Mouse (Mus musculus) lung, postnatal 0 days (tissue): ENCODE measurements around the gene Calu. TPM values are rescaled to one million over a fixed set of nuclear protein-coding genes. Genes with fewer than 3 reads are reported as not detected.

Experiments
- ATAC-seq: fragments of 200-750 bp; cut with Nextera tagmentation; 2 replicates; pipeline ENCODE4 v1.8.0; 2017; ENCODE audit warnings: moderate library complexity
- DNase-seq: peaks from one replicate; pipeline ENCODE4 v3.0.0-alpha.2; 2016; ENCODE audit warnings: low spot score
- H3K27ac ChIP-seq: fragments of 300-500 bp; sonication (generic); 2 replicates; pipeline ENCODE4 v1.5.1; 2014; ENCODE audit warnings: antibody characterized with exemption, mild to moderate bottlenecking, low read length, mixed read lengths
- H3K27me3 ChIP-seq: fragments of 300-500 bp; sonication (generic); replicated peaks from 2 replicates; pipeline ENCODE4 v1.6.1; 2014; ENCODE audit warnings: low read length, mixed read lengths; ENCODE audit not compliant: insufficient read depth
- H3K36me3 ChIP-seq: fragments of 300-500 bp; sonication (generic); 2 replicates; pipeline ENCODE4 v1.6.1; 2014; ENCODE audit warnings: low read length, mixed read lengths; ENCODE audit not compliant: insufficient read depth
- H3K4me1 ChIP-seq: fragments of 300-500 bp; sonication (generic); 2 replicates; pipeline ENCODE4 v1.6.1; 2014; ENCODE audit warnings: antibody characterized with exemption, low read depth, low read length, mixed read lengths; ENCODE audit not compliant: insufficient read depth
- H3K4me2 ChIP-seq: fragments of 300-500 bp; sonication (generic); replicated peaks from 2 replicates; pipeline ENCODE4 v1.6.1; 2014; ENCODE audit warnings: low read depth, mild to moderate bottlenecking, low read length, moderate library complexity, mixed read lengths
- H3K4me3 ChIP-seq: fragments of 300-500 bp; sonication (generic); 2 replicates; pipeline ENCODE4 v1.5.1; 2014; ENCODE audit warnings: low read depth, low read length
- H3K9ac ChIP-seq: fragments of 300-500 bp; sonication (generic); replicated peaks from 2 replicates; pipeline ENCODE4 v1.6.1; 2014; ENCODE audit warnings: low read depth, mild to moderate bottlenecking
- H3K9me3 ChIP-seq: fragments of 300-500 bp; sonication (generic); 2 replicates; pipeline ENCODE4 v1.6.1; 2016; ENCODE audit warnings: low read length, mixed read lengths
- CTCF ChIP-seq: IDR thresholded peaks from 2 replicates; pipeline ENCODE4 v1.5.1; 2016; ENCODE audit warnings: antibody characterized with exemption, mild to moderate bottlenecking
- EP300 ChIP-seq: IDR thresholded peaks from 2 replicates; pipeline ENCODE4 v1.6.1; 2016; ENCODE audit warnings: antibody characterized with exemption, mild to moderate bottlenecking, control low read depth
- WGBS: fragments of 180-500 bp; shearing (Covaris S2); extraction: QIAGEN DNeasy Blood & Tissue Kit; methylation state at CpG from one replicate; pipeline ENCODE4 v1.1.7; 2014; 5-methylcytosine and 5-hydroxymethylcytosine counted together
- polyA plus RNA-seq: library from polyadenylated mRNA; unstranded; fragments of >200 nt; fragmentation: Nextera tagmentation; extraction: Ambion mirVana; gene quantifications from 2 replicates; pipeline ENCODE4 v1.2.1, GENCODE M21; 2015

Gene Calu
- polyA plus RNA-seq, 1 experiment from 2014 or later: 232 TPM

DNA sequence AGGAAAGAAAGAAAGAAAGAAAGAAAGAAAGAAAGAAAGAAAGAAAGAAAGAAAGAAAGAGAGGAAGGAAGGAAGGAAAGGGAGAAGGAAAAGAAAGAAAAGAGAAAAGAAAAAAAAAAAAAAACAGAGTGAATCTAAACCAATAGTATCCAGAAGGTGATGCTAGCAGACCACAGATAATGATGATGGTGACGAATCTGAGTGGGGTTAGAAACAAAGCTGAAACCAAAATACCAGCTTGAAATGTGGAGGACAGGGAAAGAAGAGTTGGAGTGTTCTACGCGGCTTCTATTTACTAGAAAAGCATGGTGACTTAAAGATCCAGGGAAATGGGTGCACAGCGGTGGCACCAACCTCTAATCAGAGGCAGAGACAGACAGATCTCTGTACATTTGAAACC is 43.9 kb downstream of the Calu start:
- Histone ChIP-seq H3K4me1 (peaks cover 4% of the 10 kb centered on the region; the same call in 1 of the 2 replicates), H3K9ac (no peak overlapping the region), H3K4me2 (no peak overlapping the region), H3K4me3 (no peak overlapping the region), H3K9me3 (no peaks in the 10 kb centered on the region), H3K27me3 (peaks cover 16% of the 10 kb centered on the region), H3K36me3 (no peaks in the 10 kb centered on the region), H3K27ac (no peak overlapping the region)
- peak; percentile 41 for TF ChIP-seq CTCF
- TF ChIP-seq EP300: no peak
- ATAC-seq: no peak
- WGBS: 63% methylated on average over 4 of the region's 4 CpGs
- no peak for DNase-seq

GRCm38 (mm10) chr6:29394286-29394685 is 46.4 kb downstream of the Calu start:
- H3K9ac ChIP-seq: no peak overlapping the region
- H3K27me3 ChIP-seq: peaks cover 16% of the 10 kb centered on the region
- WGBS: 68% methylated on average over 1 of the region's 1 CpGs
- TF ChIP-seq EP300: no peak
- no peak for TF ChIP-seq CTCF
- H3K36me3 ChIP-seq: no peaks in the 10 kb centered on the region
- DNase-seq: no peak
- no peak overlapping the region for H3K27ac ChIP-seq
- H3K4me1 ChIP-seq: peaks cover 2% of the 10 kb centered on the region; the same call in 1 of the 2 replicates
- H3K9me3 ChIP-seq: no peaks in the 10 kb centered on the region
- H3K4me2 ChIP-seq: no peak overlapping the region
- no peak overlapping the region for H3K4me3 ChIP-seq
- no peak for ATAC-seq

DNA sequence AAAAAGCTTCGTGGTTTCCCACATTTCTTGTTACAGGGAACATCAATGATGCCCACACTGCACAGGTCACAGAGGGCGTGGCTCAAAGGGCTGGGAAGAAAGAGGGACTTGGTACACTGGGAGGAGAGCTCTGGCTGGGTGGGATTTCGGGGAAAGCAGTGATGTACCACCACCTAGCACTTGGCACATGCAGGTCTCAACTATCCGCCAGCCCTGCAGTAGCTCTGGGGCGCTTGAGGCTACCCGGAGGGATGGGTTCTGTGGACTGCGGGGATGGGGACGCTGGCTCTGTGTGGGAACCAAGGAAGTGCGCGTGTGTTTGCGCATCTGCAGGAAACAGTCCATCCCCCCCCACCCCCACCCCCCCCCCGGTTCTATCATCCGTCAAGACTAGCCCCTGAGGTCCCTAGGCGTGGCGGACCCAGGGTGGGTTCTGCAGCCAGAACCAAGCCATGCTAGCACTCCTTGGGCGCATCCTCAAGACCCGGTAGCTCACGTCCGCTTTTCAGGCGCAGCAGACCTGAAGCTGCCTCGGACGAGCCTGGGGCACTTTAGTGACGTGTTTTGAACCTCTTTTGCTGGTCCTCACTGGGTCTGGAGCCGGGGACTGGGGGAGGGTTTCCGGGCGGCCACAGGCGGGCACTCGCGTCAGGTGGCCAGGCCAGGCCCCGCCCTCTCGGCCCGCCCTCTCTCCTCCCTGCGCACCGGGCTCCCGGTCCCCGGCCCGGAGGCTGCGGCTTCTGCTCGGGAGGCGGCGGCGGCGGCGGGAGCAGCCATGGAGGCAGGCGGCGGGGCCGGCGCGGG is 48.2 kb downstream of the Calu start, which contains the start of gene Ccdc136:
Gene Ccdc136 (plus strand): TSS at position 400 of the 804 bp plus-strand sequence.
- H3K9ac ChIP-seq: no peak within 1 kb of the TSS
- H3K4me3 ChIP-seq: peak within 1 kb of the TSS; percentile 46
- H3K36me3 ChIP-seq: no peaks in the 10 kb centered on the region
- TF ChIP-seq CTCF (no peak), EP300 (no peak)
- peak; percentile 79 for DNase-seq
- peaks cover 16% of the 10 kb centered on the region for H3K27me3 ChIP-seq
- ATAC-seq: peak; percentile 96
- H3K27ac ChIP-seq: no peak within 1 kb of the TSS
- H3K4me1 ChIP-seq: peaks cover 2% of the 10 kb centered on the region; the same call in 1 of the 2 replicates
- 2% methylated on average over 37 of the region's 49 CpGs for WGBS
- no peaks in the 10 kb centered on the region for H3K9me3 ChIP-seq
- peak within 1 kb of the TSS; percentile 90 for H3K4me2 ChIP-seq

GRCm38 (mm10) chr6:29396714-29397540 is 49.1 kb downstream of the Calu start:
- peak overlapping the region; percentile 46 for H3K4me3 ChIP-seq
- no peaks in the 10 kb centered on the region for H3K9me3 ChIP-seq
- H3K36me3 ChIP-seq: no peaks in the 10 kb centered on the region
- H3K4me2 ChIP-seq: peak overlapping the region; percentile 90
- peaks cover 16% of the 10 kb centered on the region for H3K27me3 ChIP-seq
- WGBS: 9% methylated on average over 20 of the region's 24 CpGs
- no peak overlapping the region for H3K27ac ChIP-seq
- H3K9ac ChIP-seq: no peak overlapping the region
- no peak for TF ChIP-seq CTCF
- TF ChIP-seq EP300: no peak
- H3K4me1 ChIP-seq: peaks cover 2% of the 10 kb centered on the region; the same call in 1 of the 2 replicates
- peak; percentile 68 for ATAC-seq
- DNase-seq: no peak

GRCm38 (mm10) chr6:29397575-29397974 is 49.7 kb downstream of the Calu start:
- no peak for TF ChIP-seq CTCF
- no peak for TF ChIP-seq EP300
- H3K4me2 ChIP-seq: peak overlapping the region; percentile 90
- ATAC-seq (no peak), DNase-seq (peak; percentile 10)
- H3K27me3 ChIP-seq: peaks cover 13% of the 10 kb centered on the region
- H3K36me3 ChIP-seq: no peaks in the 10 kb centered on the region
- no peaks in the 10 kb centered on the region for H3K9me3 ChIP-seq
- H3K9ac ChIP-seq: no peak overlapping the region
- peaks cover 2% of the 10 kb centered on the region; the same call in 1 of the 2 replicates for H3K4me1 ChIP-seq
- H3K27ac ChIP-seq: no peak overlapping the region
- no peak overlapping the region for H3K4me3 ChIP-seq
- 13% methylated on average over 6 of the region's 6 CpGs for WGBS

DNA sequence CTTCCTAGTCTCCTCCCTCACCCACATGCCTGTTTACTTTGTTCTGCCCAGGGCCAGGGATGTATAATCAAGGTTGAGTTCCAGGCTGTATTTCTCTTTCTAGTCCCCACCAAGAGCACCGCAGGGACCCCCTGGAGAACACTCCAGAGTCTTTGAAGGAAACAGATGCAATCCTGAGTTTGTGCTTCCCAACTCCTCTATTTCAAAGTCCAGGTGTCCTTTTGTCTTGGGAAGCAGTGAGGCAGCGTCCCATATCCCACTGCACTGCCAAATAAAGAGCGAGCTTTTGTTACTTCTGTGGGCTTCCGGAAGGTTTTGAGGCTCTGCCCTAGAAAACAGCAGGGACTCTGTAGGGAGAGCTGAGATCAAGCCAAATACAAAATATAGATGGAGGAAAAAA is 52.0 kb downstream of the Calu start:
- peaks cover 2% of the 10 kb centered on the region; the same call in 1 of the 2 replicates for H3K4me1 ChIP-seq
- no peak overlapping the region for H3K4me2 ChIP-seq
- H3K9me3 ChIP-seq: no peaks in the 10 kb centered on the region
- H3K27me3 ChIP-seq: peaks cover 12% of the 10 kb centered on the region; the same call in 1 of the 2 replicates
- H3K27ac ChIP-seq: no peak overlapping the region
- no peak for TF ChIP-seq EP300
- TF ChIP-seq CTCF: no peak
- 87% methylated on average over 4 of the region's 4 CpGs for WGBS
- no peak for ATAC-seq
- DNase-seq: no peak
- H3K36me3 ChIP-seq: no peaks in the 10 kb centered on the region
- no peak overlapping the region for H3K9ac ChIP-seq
- H3K4me3 ChIP-seq: no peak overlapping the region
